9 mouse cellular contexts compared by ENCODE assay signal in the genomic region with DNA sequence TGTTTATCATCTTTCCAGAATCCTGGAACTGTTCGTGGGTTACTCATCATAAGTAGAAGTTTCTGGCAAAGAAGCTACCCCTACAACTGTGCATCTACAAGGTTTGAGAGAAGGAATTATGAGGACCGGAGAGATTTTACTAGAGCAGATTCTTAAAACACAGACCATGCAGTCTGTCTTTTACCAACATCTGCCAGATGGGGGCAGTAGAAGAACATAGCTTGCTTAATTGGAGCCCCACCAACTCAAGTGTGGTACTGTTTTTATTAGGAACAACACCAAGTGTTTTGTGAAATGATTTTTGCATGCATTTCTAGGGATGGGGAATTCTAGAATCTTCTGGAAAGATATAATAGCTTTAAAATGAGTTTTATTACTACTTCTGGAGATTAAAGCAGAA.
DNase-seq lines count a peak whose midpoint lies in the region; ATAC-seq and TF ChIP-seq lines count a peak whose summit lies in the region.
"Had no signal": no experiment of that assay in that cellular context is flagged by ENCODE, and none has a peak within 500 bp of the region (broad histone marks: within the 10 kb centered on the region; RNA-seq: fewer than 3 reads in every experiment).

No protein-coding gene starts in this region.

- DNase-seq in adrenal gland, postnatal 10 days: peak; percentile 49
- no peak for DNase-seq in adrenal gland, postnatal 4 days (ENCODE audit: low spot score in 2 of 2)
- peak; percentile 16 for DNase-seq in thymus, postnatal 0 days (ENCODE audit: low spot score)
- DNase-seq in thymus, postnatal 10 days (ENCODE audit: low spot score in 2 of 2): no peak
- DNase-seq in embryo, embryonic 11 days: peak; percentile 72
- DNase-seq in hindbrain, postnatal 0 days (ENCODE audit: low spot score): peak; percentile 89
- peak in 1 of 3 experiments; percentile 1 for DNase-seq in liver, embryonic 14.5 days (ENCODE audit: low read depth in 3 of 3, low spot score in 3 of 3)
- DNase-seq in splenic B cell, adult 2 months (ENCODE audit: low read depth, low spot score): peak; percentile 4

- no peaks in the 10 kb centered on the region for H3K36me3 ChIP-seq in hindbrain, postnatal 0 days (ENCODE audit: insufficient read depth, low read length)
- no peaks in the 10 kb centered on the region for H3K36me3 ChIP-seq in liver, embryonic 14.5 days (replicated peaks; ENCODE audit: control insufficient read depth, insufficient read depth, low read depth)
- H3K36me3 ChIP-seq in splenic B cell, adult 2 months (ENCODE audit: control insufficient read depth, insufficient read depth, low read length, poor library complexity, severe bottlenecking): no peaks in the 10 kb centered on the region
- H3K36me3 ChIP-seq: neural tube, embryonic 12.5 days had no signal

- no peak overlapping the region for H3K9ac ChIP-seq in hindbrain, postnatal 0 days (replicated peaks; ENCODE audit: low read length)
- no peak overlapping the region for H3K9ac ChIP-seq in liver, embryonic 14.5 days (replicated peaks)
- H3K9ac ChIP-seq: neural tube, embryonic 12.5 days had no signal

- WGBS in hindbrain, postnatal 0 days: 18% methylated on average over 2 of the region's 2 CpGs
- WGBS in liver, embryonic 14.5 days (ENCODE audit: insufficient replicate concordance): 21% methylated on average over 2 of the region's 2 CpGs

- H3K27me3 ChIP-seq in hindbrain, postnatal 0 days (ENCODE audit: insufficient read depth, low read length): no peaks in the 10 kb centered on the region
- no peaks in the 10 kb centered on the region for H3K27me3 ChIP-seq in liver, embryonic 14.5 days (ENCODE audit: control insufficient read depth, insufficient read depth, low read length)
- no peaks in the 10 kb centered on the region for H3K27me3 ChIP-seq in splenic B cell, adult 2 months (ENCODE audit: control insufficient read depth, insufficient read depth, low read length, poor library complexity, severe bottlenecking)
- H3K27me3 ChIP-seq: neural tube, embryonic 12.5 days had no signal

- no peak for ATAC-seq in hindbrain, postnatal 0 days
- no peak for ATAC-seq in liver, embryonic 14.5 days (ENCODE audit: insufficient read depth)

- no peak overlapping the region for H3K4me2 ChIP-seq in hindbrain, postnatal 0 days (ENCODE audit: low read depth, low read length)
- H3K4me2 ChIP-seq in liver, embryonic 14.5 days (ENCODE audit: low read depth): no peak overlapping the region
- H3K4me2 ChIP-seq: neural tube, embryonic 12.5 days had no signal

- no peak overlapping the region for H3K27ac ChIP-seq in hindbrain, postnatal 0 days
- H3K27ac ChIP-seq in liver, embryonic 14.5 days: no peak overlapping the region
- H3K27ac ChIP-seq: neural tube, embryonic 12.5 days had no signal

- no peaks in the 10 kb centered on the region for H3K9me3 ChIP-seq in hindbrain, postnatal 0 days (ENCODE audit: low read length)
- no peaks in the 10 kb centered on the region for H3K9me3 ChIP-seq in liver, embryonic 14.5 days (ENCODE audit: control insufficient read depth, low read length)
- H3K9me3 ChIP-seq: neural tube, embryonic 12.5 days had no signal

- no peak for TF ChIP-seq EP300 in liver, embryonic 14.5 days (IDR thresholded peaks at IDR 0.05; ENCODE audit: low read depth)

- no peak overlapping the region for H3K4me3 ChIP-seq in hindbrain, postnatal 0 days (ENCODE audit: low read length)
- no peak overlapping the region for H3K4me3 ChIP-seq in liver, embryonic 14.5 days (ENCODE audit: insufficient read depth in 1 of 2, low read depth in 2 of 2, low read length in 2 of 2)
- H3K4me3 ChIP-seq: neural tube, embryonic 12.5 days had no signal

- no peaks in the 10 kb centered on the region for H3K4me1 ChIP-seq in hindbrain, postnatal 0 days (ENCODE audit: insufficient read depth, low read length)
- no peaks in the 10 kb centered on the region for H3K4me1 ChIP-seq in liver, embryonic 14.5 days (replicated peaks; ENCODE audit: control insufficient read depth in 2 of 2, insufficient read depth in 2 of 2, low read length in 1 of 2)
- H3K4me1 ChIP-seq: neural tube, embryonic 12.5 days had no signal

- TF ChIP-seq CTCF in hindbrain, postnatal 0 days (IDR thresholded peaks at IDR 0.05; ENCODE audit: low read depth): peak; percentile 84
- peak; percentile 30; the same call in 1 of the 2 replicates for TF ChIP-seq CTCF in liver, embryonic 14.5 days (IDR thresholded peaks at IDR 0.05; ENCODE audit: low read depth)

Comparison
In these comparisons a context has a peak if more than half of its experiments do, and no peak if none do; other contexts are left out.
1. DNase-seq: peak in adrenal gland, postnatal 10 days (single experiment), thymus, postnatal 0 days (single experiment), embryo, embryonic 11 days (single experiment), hindbrain, postnatal 0 days (single experiment) and splenic B cell, adult 2 months (single experiment); none in adrenal gland, postnatal 4 days (0 of 2) and thymus, postnatal 10 days (0 of 2).